Mouse (Mus musculus) activated CD4-positive, CD25-positive, alpha-beta regulatory T cell, adult 4 months (primary cell): ENCODE data around the gene Spred1. TPM values are rescaled to one million over a fixed set of nuclear protein-coding genes. Genes with fewer than 3 reads are reported as not detected.
A peak's percentile ranks its signal among the peaks of the same experiment; 100 is the strongest.
"Not testable (repeated sequence)": the region's sequence is repeated elsewhere in the genome, so short reads cannot be mapped to it uniquely, and the experiment has no call there.

Experiments used
- ATAC-seq: one replicate; pipeline ENCODE4 v1.8.0; 2017
- polyA plus RNA-seq, 2 experiments: library from polyadenylated mRNA; unstranded; fragments of 100-300 nt; shearing (Covaris generic); gene quantifications; one replicate each; pipeline ENCODE4 v1.2.1; 2017

Spred1 gene
- polyA plus RNA-seq, 2 experiments from 2014 or later = 1.8 to 2.2 TPM

DNA sequence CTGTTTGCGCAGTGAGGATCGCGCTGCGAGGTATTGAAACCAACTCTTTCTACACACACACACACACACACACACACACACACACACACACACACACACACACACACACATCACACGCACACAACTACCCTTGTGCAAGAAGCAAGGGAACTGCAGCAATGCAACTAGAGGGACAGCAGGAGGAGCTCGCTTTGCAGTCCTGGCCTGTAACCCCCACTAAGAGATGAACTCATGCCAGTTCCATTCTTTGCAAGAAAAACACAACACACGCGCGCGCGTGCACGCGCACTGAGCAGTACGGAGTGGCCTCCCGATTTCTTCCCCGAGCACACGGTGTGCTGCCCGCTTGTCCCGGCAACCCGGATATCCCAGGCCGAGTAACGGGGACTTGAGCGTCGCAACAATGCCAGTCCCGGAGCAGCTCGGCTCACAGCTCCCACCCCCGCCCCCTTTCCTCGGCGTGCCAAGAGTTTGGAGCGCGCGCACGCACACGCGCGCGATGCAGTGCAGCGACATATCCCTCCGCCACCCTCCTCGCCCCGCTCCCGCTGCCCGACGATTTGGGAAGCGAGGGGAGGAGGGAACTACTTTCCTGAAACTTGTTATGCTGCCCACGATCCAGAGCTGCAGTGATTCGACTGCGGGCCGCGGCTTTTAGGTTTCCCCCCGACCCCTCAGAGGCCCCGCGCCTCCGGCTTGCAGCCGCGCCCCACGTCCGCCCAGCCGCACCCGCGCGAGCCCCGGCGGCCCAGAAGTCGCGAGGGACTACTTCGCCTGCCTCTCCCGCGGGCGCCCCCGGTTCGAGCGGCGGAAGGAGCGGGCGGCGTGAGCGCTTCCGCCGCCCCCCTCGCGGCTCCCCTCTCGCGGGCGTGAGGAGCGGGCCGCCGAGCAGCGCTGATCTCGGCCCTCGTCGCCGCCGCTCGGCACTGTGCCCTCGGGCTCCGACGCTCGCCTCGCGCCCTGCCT, 645 bp upstream of the Spred1 start:
- peak; percentile 42 for ATAC-seq

DNA sequence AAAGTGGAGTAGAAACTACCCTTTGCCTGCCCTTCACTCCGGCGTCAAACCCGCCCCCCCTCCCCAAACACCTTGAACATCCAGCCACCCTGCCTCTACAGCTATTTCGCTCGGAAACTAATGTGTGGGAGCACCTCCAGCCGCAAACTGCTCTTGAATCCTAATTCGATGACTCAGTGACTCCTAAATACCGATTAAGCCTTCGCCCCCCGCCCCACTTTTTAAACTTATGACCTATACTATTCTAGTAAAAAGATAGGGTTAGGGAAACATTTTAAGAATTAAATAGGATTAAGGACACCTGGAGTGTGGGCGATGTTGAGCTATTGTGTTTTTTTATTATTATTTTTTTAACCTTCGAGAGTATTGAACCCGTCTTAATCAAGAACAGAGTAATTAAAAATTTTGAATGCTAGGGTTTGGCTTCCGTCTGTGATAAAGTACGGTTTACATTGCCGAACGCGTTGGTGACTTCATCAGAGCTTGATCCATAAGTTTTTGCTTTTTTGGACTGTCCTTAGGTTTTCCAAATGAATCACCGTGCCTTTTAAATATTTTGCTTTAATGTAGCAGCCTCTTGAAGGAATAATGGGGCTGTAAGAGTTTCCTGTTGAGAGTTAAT, 921 bp downstream of the Spred1 start:
- ATAC-seq = no peak

DNA sequence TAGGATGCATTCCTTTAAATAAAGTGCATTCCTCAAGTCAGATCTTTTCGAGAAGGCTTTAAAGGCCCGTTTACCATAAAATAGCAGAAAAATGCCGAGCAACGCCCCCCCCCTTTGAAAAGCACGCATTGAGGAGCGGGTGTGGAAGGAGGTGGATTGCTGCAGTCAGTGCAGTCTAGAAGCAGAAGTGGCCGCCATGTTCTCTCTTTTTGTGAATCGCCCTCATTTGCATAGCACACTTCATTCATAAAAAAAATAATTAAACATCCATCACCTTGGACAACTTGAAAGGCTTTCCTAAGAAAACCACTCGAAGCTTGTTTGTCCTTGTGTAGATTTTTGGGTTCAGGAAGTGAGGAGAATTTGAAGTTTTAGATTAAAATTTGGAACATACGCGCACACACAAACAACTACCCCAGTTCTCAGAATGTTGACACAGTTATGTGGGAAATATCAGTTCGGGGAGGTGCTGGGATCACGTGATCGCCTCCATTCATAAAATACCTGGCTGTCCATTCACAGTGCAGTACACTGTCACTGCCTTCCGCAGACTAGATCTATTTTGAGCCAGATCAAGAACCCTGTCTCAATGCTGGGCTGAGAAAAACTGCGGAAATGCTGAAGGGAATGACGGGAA, 1.6 kb downstream of the Spred1 start:
- peak; percentile 58 for ATAC-seq

DNA sequence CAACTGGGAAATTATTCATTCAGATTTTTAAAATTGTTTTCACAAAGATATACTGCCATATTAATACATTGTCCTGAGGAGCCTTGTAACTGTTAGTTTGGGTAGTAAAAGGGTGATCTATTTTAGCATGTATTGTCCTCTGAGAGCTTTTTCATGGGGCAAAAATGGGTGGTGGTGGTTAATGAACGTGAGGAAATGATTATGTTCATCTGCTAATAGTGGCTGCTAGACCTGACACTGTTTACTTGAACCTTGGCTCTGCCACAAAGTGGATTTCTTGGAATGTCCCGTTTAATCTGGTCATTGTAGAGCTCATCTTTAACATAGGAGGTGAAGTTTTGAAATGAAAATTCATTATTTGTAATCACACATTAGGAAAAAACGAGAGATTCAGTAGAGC, 2.5 kb downstream of the Spred1 start:
- ATAC-seq = no peak

DNA sequence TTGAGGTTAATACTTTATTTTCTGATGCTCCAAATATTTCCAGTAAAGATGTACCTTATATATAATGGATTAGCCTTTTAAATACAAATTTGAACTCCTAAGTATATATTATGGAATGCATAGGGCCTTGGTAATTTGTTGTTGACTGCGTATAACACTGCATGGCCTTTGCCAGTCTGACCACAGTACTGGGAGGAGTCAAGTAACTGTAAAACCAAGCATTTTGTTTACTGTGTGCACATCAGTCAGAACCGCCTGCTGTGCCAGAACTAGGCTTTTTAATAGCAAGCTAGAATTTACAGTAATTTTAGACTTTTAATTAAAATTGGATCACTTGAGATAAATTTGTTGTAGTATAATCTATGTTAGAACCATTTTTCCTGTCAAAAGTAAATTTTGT, 3.7 kb downstream of the Spred1 start:
- no peak for ATAC-seq

DNA sequence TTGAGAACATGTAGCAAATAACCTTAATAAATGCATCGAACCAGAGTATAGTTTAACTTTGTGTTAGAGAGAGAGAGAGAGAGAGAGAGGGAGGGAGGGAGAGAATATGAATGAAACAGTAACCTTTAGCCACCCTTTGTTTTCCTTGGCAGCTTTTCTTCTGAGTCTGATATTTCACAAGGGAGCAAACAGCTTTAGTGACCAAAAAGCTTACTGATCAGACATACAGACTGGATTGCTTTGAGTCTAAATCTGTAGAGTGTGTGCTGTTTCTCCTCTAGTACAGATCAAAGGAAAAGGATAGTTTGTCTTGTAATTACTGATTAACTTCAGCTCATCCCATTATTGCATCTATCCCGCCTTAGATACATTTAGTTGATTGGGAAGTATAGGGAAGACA, 8.0 kb downstream of the Spred1 start:
- no peak for ATAC-seq

DNA sequence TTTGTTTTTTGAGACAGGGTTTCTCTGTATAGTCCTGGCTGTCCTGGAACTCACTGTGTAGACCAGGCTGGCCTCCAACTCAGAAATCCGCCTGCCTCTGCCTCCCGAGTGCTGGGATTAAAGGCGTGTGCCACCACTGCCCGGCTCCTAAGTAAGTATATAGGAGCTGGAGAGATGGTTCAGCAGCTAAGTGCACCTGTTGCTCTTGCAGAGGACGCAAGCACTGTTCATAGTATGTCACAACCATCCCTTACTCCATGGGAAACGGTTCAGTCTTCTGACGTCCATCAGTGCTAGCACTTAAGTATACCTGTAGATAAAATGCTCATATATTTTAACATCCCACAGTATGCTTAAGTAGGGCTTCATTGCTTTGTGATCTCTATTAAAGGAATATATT, 9.9 kb downstream of the Spred1 start:
- ATAC-seq = not testable (repeated sequence)

DNA sequence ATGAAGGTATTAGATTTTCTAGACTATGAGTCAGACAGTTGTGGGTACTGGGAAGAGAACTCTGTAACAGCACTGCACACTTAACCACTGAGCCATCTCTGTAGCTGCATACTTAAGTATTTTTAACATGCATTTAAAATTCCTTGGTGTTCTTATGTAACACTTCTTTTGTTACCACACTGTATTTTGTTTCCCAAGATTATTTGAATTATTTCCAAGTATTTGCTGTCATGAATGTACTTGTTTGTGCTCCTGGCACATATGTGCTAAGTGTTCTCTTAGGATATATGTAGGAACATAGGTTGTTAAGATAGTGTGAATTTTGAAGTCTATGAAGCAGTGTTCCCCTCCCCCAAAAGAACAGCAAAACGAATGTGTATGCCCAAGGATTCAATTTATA, 10.7 kb downstream of the Spred1 start:
- ATAC-seq = no peak

DNA sequence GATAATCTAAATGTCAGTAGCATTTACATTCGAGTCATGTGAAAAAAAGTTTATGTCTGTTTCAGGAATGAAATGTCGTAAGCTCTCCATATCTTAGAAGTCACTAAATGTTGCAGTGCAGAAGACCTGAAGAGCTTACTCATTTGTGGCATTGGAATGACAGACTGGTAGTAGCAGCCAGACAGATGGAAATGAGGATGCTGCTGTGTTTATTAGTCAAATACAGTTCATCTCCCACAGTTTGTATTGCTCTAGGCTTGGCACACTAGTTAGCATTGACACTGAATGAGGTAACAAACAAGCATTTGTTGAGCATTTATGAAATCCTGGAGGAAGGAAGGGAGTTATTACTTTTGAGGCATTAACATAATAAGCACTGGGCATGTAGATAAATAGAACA, 12.4 kb downstream of the Spred1 start:
- ATAC-seq = no peak

DNA sequence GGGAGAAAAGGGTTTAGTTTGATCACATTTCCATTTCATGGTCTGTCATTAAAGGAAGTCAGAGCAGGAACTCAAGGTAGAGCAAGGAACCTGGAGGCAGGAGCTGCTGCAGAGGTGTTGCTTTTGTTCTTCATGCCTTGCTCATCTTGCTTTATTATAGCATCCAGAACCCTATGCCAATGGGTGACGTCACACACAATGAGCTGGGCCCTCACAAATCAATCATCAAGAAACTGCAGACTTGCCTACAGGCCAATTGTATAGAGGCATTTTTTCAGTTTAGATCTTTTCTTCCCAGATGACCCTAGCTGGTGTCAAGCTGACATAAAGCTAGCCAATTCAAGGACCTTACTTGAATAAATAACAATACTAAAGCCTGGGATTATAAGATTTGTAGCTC, 16.6 kb downstream of the Spred1 start:
- no peak for ATAC-seq

DNA sequence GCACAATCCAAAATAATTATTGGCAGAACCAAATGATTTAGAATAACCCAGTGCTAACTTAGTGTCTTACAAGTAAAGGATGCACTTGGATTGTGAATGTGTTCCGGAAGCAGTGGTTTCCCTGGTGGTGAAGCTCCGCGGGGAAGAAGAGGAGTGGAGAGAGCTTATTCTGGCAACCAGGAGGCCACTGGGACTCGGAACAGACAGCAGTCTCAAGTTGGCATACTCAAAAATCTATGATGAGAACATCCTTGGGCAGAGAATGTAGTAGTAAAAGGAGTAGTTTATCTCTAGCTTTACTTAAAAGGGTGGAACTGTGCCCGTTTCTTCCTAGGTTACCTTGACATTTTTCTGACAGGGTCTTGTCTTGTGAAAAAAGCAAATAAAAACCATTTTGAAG, 17.8 kb downstream of the Spred1 start:
- no peak for ATAC-seq

DNA sequence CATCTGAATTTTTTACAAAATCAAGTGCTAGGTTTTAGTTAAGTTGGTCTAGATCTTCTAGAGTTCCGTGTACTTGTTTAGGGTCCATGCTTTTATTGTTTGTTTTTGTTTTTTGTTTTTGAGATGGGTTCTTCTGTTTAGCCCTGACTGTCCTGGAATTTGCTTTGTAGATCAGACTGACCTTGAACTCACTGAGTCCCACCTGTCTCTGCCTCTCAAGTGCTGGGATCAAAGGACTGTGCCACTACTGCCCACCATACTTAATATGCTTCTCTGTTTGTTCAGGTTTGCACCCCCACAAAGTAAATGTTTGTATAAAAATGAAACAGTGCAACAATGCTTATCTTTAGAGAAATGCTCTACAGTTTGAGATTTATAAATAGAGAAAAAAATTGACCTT, 18.8 kb downstream of the Spred1 start:
- no peak for ATAC-seq

DNA sequence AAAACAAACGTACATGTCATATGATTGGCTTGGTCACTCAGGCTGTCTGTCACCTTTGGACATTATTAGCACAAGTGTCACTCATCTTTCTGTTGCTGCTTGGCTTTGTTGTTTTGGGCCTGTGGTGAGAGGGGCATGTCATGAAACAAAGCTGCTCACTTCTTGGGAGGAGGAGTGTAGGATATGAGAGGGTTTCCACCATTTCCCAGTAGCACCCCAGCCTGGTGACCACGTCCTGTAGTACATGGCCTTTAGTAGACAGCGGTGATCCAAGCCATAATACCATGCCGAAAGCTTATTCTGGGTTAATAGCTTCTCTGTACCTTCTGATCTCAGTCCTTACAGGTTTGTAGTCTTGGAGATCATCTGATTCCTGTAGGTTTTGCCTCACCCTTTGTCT, 21.9 kb downstream of the Spred1 start:
- no peak for ATAC-seq

DNA sequence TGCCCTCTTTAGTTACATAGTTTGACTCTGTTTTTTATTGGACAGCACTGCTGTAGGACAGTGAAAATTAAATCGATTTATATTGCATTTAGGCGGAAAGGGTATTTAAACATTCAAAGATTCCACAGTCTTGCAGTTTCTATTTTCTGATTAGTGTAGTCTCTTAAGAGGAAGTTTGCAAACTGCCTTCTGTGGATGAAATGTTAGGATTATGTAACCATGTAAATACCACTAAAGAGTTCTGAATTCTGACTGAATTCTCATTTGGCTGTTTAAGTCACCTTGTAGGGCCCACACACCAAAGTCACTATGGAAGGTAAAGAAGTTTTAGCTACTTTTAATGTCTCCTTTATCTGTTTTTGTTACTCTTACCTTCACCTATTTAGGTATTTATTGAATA, 24.9 kb downstream of the Spred1 start:
- ATAC-seq = no peak

DNA sequence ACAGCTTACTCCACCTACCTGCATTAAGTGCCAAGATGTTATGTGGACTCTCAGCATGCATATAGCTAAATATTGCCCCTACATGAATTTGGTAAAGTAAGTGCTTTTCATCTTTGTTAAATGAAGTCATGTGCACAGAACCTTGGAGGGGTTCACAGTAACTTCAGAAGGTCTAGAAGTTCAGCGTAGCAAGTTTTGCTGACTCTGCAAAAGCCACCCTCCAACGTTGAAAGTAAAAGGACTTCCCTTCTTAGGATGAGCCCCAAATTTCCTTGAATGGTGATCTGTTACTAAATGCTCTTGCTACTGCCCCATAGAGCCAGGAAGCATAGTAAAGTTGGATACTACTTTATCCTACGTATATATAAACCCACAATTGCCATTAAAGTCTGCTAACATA, 25.4 kb downstream of the Spred1 start:
- no peak for ATAC-seq

DNA sequence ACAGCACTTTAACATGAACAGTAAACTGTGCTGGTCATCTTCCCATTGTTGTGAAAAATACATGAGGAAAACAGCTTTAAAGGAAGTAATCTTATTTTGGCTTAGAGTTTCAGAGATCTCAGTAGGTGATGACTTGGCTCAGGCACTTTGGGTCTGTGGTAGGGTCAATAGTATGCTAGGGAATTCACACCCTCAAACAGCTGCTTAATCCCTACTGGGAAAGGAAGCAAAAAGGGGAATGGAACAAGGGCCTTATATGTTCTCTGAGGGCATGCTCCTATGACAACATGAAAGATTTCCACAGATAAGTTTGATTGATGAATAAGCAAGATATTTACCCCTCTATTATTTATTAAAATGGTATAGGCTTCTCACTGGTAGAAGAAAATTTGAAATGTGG, 31.0 kb downstream of the Spred1 start:
- ATAC-seq = no peak

DNA sequence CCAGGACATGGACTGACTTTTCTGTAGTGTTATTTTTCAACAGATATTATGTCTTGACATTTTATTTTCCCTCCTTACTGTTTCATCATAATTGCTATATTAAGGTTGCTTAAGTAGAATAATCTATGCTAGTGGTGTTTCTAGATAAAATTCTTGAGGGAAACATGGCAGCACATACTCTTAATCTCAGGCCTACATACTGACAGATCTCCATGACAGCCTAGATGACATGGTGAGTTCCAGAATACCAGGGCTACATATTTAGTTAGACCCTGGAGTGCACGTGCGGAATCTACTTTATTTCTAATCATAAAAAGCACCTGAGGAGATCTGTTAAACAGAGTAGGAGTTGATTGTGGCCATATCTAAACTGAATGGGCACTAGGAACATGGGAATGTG, 47.2 kb downstream of the Spred1 start:
- ATAC-seq = no peak

DNA sequence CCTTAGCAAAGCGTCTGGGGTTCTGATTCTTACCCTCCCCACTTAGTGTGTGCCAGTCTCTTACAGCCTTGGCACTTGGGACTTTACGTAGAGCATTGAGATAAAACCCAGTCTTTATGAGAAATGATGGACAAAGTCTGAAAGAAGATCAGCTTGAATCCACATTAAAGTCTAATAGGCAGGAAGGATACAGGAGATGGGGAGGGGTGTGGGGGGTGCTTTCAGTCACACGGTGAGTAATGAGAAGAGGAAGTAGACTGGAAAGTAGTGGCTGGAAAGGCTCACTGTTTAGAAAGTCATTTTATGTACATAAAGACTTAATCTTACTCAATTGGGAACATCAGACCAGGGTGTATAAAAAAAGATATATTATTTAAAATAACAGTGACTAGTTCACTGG, 47.9 kb downstream of the Spred1 start:
- no peak for ATAC-seq

DNA sequence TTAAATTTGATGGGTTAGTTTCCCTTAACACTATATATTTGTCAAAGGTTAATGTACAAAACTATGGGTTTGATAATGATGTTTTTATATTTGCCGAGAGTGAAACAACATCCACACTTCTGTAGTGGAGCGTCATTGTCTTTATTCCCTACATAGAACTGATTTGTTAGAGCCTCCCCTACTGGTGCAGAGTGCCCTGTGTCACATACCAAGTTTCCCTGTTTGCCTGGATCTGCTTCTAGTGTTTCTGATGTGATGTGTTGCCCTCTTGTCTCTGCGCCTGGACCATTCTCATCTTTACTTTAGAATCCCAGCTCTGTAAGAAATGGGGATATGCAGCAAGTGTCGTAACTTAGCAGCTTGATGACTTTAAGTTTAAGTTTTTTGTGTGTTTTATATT, 51.8 kb downstream of the Spred1 start:
- ATAC-seq = no peak

DNA sequence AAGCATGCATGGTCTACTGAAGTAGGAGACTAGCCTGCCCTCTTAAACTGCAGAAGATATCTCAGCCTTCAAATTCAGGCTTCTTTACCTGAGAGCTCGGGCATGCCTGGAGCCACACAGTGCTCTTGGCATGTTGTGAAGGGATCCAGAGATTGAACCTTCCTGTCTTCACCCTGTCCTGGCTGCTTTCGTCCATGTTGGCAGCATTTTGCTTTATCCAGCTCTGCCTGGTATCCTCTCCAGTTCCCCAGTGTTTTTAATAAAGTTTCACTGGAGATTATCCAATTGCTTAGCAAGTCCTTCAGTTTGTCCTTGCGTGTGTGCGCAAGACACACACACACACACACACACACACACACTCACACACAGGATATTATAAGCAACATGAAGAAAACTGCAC, 54.9 kb downstream of the Spred1 start:
- no peak for ATAC-seq

DNA sequence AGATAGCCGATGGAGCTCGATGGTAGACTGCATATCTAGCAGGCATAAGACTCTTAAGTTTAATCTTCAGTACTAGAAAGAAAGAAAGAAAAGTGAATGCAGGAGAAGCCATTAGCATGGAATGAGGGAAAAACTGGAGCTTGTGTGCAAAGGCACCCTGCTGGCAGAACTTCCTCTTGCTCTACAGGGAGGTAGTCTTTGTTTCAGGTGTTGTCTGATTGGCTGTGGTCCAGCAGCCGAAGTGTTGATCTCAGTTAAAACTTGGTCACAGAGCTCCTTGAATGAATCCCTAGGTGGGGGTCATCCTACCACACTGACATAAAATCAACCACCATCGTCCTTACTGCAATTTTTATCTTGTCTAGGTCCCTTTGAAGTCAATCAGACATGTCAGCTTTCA, 55.8 kb downstream of the Spred1 start:
- ATAC-seq = no peak

DNA sequence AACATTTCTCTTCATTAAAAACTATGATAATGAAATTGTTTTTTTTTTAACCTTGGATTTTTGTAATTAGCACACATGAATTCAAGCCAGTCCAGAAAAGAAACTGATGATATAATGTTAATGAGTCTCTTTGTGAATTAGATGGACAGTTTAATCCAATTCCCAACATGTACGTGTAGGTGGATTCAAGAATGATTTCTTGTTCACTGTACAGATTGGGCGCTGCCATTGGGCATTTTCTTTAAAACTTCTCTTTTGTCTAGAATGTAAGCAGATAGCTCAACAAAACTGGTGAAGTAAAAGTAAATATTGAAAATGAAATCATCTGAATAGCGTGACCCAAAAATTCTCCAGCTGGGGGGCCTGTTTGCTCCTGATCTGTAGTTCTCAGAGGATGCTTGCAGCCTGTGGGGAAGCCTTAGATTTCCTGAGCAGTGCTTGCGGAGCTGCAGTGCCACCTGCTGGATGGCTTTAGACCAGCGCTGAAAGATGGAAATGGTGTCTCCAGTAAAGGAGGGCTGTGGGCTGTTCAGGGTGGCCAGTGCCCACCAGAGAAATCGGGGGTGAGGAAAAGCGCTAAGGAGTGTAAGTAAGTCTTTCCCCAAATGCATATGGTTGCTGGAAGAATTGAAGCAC, 59.2 kb downstream of the Spred1 start:
- peak; percentile 93 for ATAC-seq

DNA sequence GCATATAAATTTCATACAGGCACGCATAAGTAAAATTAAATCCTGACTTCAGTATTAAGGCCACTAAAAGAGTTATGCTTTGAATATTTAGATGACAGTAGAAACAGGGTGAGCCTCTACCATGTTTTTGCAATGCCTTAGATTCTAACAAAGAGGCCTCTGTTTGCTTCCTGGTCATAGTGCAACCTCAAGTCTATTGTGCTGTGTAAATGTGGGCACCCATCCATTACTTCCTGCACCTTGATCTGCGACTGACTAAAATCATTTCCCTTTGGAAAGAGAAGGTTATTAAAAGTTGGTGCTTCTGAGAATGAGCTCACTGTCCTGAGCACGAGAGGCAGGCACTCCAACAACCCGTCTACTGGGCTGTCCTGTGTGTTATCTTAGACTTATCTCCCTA, 64.4 kb downstream of the Spred1 start:
- no peak for ATAC-seq
